Mouse (Mus musculus): ENCODE results near the gene Cd52.
"Not testable (repeated sequence)": the region's sequence is repeated elsewhere in the genome, so short reads cannot be mapped to it uniquely, and the experiment has no call there.

The Cd52 gene

GRCm38 (mm10) chr4:134094923-134095547 is at the start of gene Cd52:
Cd52 (minus strand) TSS chr4:134095082.
- DNase-seq: no peak

GRCm38 (mm10) chr4:134144297-134144696 is 49.4 kb upstream of the Cd52 start:
- not testable (repeated sequence) for DNase-seq

GRCm38 (mm10) chr4:134138857-134139256 is 44.0 kb upstream of the Cd52 start:
- DNase-seq: no peak

- no peak for DNase-seq
These were observed 41.5 kb upstream of the Cd52 start for GRCm38 (mm10) chr4:134136280-134136926.

GRCm38 (mm10) chr4:134132519-134133095 is 37.7 kb upstream of the Cd52 start:
- no peak for DNase-seq

GRCm38 (mm10) chr4:134132117-134132516 is 37.2 kb upstream of the Cd52 start:
- no peak for DNase-seq

- DNase-seq: no peak
These were observed 34.6 kb upstream of the Cd52 start for GRCm38 (mm10) chr4:134129482-134129881.

GRCm38 (mm10) chr4:134128983-134129362 is 34.1 kb upstream of the Cd52 start:
- no peak for DNase-seq

- DNase-seq: peak; percentile 84 to 88
These were observed 33.5 kb upstream of the Cd52 start, which contains the start of gene Sh3bgrl3 for GRCm38 (mm10) chr4:134128221-134128982. Sh3bgrl3 (minus strand) TSS chr4:134128789.

GRCm38 (mm10) chr4:134127793-134128192 is 32.9 kb upstream of the Cd52 start:
- DNase-seq: no peak

- no peak for DNase-seq
These were observed 32.2 kb upstream of the Cd52 start for GRCm38 (mm10) chr4:134127121-134127455.

GRCm38 (mm10) chr4:134126300-134127120 is 31.6 kb upstream of the Cd52 start:
- DNase-seq: no peak

- DNase-seq: peak in 1 of 2 experiments; percentile 34
These were observed 30.6 kb upstream of the Cd52 start for GRCm38 (mm10) chr4:134125383-134126060.

- DNase-seq: peak; percentile 71 to 76
These were observed 29.0 kb upstream of the Cd52 start for GRCm38 (mm10) chr4:134123680-134124551.

- DNase-seq: no peak
These were observed 28.3 kb upstream of the Cd52 start for GRCm38 (mm10) chr4:134123147-134123546.

- no peak for DNase-seq
These were observed 27.4 kb upstream of the Cd52 start for GRCm38 (mm10) chr4:134122281-134122680.

GRCm38 (mm10) chr4:134121571-134121970 is 26.7 kb upstream of the Cd52 start:
- DNase-seq: no peak

- no peak for DNase-seq
These were observed 26.0 kb upstream of the Cd52 start for GRCm38 (mm10) chr4:134120916-134121315.

GRCm38 (mm10) chr4:134120192-134120805 is 25.4 kb upstream of the Cd52 start:
- no peak for DNase-seq

- DNase-seq: peak in 1 of 2 experiments; percentile 44
These were observed 24.8 kb upstream of the Cd52 start for GRCm38 (mm10) chr4:134119644-134120043.
